Mouse (Mus musculus) frontal cortex, postnatal 14 days (tissue): ENCODE data around the gene Ehd3.

Source experiments
- DNase-seq, 2 experiments: peaks; one replicate each; pipeline ENCODE4 v3.0.0; 2022; ENCODE audit warnings: low spot score in 2 of 2

Gene Ehd3

DNA sequence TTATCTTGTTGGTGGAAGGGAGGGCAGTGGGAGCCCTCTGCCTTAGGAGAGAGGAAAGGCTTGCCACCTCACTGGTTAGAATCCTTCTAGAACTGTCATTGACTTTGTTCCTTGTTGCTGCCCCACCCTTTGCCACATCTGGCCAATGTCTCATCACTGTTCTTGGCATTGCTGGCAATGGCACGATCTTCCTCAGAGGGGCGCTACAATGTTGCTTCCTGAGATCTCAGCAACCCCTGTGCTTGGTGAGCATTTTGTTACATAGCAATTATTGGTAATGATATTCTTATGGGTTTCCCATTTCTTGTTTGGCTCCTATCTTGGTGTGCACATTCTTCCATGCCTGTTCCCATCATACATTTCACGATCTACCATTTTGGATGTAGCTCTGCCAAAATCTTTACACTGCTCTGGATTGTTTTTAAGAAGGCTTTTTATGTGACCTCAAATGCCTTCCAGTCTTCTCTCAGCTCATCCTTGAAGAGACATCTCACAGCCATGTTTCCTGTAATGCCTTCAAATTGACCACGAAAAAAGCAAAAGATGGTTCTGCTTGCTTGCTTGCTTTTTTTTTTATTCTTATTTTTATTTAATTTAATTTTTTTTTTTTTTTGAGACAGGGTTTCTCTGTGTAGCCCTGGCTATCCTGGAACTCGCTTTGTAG lies at the start of gene Ehd3:
Gene Ehd3, plus strand, starts transcription at position 614 of the 664 bp plus-strand sequence.
- DNase-seq = no peak

DNA sequence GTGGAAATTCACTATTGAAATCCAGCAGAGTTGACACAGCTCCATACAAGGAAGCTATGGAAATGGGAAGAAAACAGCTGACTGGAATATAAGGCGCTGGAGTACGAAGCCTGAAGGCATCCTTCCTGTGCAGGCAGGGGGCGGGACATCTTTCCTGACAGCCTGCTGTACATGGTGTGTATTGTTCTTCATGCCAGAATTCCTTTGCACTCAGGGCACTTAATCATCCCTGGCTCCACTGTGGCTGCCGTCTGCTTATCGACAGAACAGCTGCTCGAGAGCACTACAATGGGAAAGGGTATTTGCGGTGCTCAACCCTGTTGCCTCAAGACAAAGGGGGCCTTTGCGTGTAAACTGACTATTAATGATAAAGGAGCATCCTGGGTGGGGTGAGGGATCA lies 33.0 kb upstream of the Ehd3 start:
- DNase-seq = no peak

GRCm38 (mm10) chr17:73786642-73787311 lies 17.2 kb upstream of the Ehd3 start:
- no peak for DNase-seq

DNA sequence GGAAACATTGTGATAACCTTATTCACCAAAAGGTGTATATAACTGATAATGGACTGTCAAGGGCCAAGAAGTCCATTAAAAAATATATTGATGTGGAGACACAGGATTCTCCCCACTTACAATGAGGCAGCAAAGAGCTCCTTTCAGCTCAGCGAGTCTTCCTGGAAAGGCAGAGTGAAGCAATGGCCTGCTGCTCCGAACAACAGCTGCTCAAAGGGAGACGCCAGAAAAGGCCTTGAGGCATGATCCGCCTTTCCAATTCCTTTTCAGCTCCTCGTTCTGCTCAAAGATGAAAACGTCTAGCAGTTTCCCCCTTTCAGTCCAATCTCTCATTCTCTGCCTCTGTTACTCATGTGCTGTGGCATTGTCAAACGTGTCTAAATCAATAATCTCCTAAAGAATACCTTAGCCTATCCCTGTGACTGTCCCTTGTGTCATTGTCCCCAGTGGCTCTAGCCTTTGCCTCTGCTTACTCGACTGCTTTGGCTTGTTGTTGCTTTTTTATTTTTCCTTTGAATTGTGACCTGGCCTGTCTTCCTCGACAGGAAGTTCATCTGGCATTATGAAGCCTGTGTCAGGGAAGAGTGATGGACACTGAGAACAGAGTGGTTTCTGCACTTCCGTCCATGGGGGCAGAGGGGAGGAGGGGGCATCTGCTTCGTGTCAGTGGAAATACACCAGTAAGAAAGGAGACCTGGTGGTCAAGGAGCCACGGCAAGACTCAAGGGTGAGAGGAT lies 13.5 kb upstream of the Ehd3 start:
- no peak for DNase-seq

GRCm38 (mm10) chr17:73796789-73797188 lies 7.1 kb upstream of the Ehd3 start:
- DNase-seq = no peak

DNA sequence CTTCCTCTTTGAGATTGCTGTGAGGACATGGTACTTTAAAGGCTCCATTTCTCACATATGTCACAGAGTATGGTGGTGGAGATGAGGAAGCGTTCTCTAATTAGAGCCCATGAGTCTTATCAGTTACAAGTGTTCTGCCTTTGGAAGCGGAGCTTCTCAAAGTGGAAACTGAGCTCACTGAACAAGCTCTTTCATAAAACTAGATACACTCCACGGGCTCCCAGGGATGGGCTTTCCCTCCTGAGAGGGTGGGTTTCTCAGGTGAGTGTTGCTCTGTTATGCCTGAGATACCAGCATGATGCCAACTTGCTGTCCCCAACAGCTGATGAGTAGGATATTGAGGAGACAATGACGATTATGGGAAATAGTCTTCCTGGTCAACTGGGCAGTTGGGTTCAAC lies 6.2 kb upstream of the Ehd3 start:
- DNase-seq = no peak

DNA sequence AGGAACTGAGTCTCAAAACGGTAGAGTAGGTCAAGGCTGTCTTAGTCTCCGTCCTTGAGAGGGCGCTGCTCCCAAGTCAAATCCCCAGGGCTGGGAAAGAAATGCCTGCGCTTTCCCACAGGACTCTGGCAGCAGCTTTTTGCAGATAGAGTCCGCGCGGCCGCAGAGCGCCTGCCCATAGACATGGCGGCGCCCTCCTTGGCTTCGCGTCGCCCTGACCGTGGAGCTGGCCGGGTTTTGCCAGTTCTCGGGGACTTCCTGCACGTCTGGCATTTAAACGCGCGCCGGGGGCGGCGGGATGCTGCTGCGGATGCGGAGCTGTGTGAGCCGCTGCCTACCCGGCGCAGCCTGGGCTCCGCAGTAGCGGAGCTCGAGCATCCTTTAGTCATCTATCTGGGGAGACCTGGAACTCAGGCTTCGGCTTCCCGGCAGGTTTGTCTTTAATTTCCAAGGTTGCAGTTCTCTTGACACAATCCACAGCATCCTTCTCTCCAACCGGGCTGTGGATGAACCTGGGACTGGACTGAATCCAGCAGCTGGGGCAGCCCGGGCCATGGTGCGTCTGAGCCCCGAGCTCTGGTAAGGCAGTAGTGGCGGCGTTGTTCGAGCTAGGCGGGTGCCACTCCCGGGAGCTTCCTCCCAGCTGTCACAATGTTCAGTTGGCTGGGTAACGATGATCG lies 798 bp downstream of the Ehd3 start:
- DNase-seq = peak; percentile 94 to 95

DNA sequence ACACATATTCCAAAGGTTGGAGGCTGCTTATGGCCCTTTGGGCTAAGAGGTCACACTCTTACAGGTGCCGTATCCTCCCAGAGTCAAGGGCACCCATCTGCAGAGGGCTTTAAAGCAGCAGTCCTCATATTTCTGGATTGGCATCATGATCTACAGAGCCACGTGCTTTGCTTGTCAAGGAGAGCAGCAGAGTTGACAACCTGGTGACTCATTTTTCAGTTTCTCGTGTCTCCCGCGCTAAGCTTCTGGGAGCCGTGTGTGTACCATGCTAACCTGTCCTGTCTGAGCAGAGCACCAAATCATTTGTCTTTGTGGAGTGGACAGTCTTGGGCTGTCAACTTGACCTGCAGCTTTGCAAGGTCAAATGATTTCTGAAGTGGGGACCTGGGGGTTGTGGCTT lies 2.4 kb downstream of the Ehd3 start:
- no peak for DNase-seq

- no peak for DNase-seq
These were observed 3.3 kb downstream of the Ehd3 start for GRCm38 (mm10) chr17:73807211-73807610.

DNA sequence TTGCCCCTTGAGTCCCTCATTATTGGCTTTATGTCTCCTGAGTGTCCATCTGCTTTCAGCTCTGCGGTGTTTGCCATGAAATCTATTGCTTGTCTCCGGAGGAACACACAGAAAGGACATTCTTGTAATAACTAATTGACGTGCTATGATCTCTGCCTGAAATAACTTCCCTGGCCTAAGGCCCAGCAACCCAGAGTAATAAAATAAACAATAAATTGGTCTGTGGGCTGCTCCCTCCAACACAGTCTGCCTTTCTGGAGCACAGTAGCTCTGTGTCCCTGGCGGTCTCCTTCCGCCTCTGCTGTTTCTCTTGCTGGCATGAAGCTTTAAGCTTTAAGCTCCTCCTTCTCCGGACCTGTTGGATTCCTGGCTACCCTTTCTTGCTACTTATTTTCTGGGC lies 4.5 kb downstream of the Ehd3 start:
- no peak for DNase-seq

DNA sequence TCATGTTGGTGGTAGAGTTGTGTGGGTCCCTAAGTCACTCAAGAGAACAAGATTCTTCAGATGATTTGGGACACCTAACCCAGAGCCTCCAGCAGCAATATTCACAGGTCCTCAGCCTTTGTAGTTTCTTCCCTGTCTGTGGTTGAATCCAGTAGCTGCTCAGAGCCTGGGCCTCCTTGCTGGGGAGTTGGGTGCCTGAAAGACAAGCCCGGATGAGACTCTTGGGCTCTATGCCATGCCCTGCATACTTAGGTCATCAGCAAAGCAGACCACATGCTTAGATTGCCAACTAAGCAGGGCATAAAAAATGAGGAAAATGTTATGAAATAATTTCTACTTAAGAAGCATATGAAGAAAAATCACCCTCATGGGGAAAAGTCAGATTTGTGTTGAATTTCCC lies 6.9 kb downstream of the Ehd3 start:
- DNase-seq = no peak

GRCm38 (mm10) chr17:73811566-73811965 lies 7.6 kb downstream of the Ehd3 start:
- DNase-seq = no peak

DNA sequence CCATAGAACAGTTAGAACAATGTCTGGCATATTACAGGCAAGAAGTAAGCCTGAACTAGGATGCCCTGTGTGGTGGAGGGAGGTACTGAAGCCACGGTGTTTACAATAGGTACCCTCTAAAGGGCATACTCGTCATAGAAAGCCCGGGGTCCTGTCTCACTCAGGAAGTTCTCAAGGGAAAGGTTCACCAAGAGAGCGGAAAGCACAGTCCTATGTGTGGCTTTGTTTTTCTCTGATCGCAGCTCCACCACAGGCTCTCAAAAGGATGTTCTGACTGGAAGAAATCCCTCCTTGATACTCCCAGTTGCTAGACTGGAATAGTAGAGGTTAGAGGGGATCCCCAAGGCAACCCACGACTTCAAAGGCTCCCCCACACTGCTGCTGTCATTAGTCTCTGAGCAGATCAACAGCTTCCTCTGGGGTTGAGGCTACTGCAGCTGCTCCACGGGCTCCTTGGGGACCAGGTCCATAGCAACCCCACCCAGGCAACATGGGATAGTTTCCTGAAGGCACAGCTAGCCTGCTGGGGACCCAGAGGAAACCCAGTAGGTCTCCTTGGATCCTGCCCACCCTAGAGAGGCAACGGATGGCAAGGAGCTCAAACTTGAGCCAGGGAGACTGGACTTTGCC lies 9.2 kb downstream of the Ehd3 start:
- no peak for DNase-seq

DNA sequence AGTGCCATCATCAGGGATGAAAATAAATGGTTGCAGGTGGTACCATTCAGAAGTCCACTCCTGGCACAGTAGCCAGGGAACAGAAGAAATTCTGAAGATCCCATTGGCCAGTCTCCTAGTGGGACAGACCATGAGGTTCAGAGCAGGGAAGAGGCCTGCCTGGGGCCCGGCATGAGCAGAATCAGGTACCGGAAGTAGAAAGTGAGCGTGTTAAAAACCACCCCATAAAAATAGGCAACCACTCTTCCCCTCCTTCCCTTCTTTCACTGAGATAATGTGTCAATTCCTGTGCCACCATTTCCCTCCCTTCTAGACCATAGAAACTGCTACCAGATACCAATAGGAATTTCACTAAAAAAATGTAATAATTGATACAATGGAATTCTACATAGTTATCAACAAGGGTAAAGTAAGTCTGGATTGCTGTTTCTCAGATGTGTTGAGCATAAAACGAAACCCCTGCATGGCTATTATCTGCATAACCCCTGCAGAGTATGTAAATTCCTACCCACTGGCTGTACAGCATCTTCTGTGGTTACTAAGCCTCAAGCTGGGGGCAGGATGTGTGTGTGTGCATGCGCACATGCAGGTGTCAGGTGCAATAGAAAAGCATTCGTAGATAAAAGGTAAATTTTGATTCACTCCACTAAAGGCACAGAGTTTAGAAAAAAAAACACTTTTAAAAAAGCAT lies 10.7 kb downstream of the Ehd3 start:
- no peak for DNase-seq

GRCm38 (mm10) chr17:73817697-73818380 lies 13.9 kb downstream of the Ehd3 start:
- DNase-seq = no peak

GRCm38 (mm10) chr17:73818936-73819335 lies 15.0 kb downstream of the Ehd3 start:
- DNase-seq = no peak

DNA sequence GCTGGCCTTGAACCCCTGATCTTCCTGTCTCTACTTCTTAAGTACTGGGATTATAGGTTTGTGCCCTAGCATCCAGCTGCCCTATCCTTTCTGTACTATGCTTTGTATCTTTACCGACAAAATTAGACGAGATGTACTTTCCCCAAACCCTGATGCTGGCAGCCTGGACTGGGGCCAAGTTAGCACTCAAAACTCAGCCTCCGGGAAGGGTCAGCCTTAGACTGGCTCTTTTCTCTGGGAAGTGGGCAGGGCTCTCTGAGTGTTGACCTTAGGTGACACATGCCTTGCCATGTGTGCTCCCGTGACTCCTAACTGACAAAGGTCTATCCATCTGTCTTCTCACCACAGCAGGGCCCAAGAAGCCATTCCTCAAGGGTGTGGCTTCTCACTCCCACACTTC lies 16.8 kb downstream of the Ehd3 start:
- DNase-seq = no peak

DNA sequence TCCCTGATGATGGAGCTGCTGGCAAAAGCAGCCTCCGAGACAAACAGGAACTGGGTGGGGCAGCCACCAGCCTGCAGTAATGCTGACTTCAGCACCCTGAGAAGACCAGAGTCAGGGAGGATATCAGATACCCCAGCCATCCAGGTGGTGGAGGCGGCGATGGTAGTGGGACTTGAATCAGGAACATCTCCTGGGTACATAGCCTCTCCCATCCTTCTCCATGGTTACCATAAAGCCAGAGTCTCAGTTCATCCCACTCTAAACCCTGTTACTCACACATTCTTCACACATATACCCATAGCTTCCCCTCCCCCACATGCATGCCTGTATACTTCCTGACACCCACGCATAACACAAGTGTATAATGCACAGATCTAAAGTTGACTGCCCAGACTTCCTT lies 18.3 kb downstream of the Ehd3 start:
- no peak for DNase-seq

- DNase-seq = no peak
These were observed 19.4 kb downstream of the Ehd3 start for GRCm38 (mm10) chr17:73823121-73824021.

GRCm38 (mm10) chr17:73824022-73824340 lies 20.0 kb downstream of the Ehd3 start:
- no peak for DNase-seq
